Mouse (Mus musculus): ENCODE data around the gene Suz12.
"Not testable (repeated sequence)": the region's sequence is repeated elsewhere in the genome, so short reads cannot be mapped to it uniquely, and the experiment has no call there.

Suz12 gene

GRCm38 (mm10) chr11:79992035-79992591, 793 bp upstream of the Suz12 start:
- no peak for DNase-seq

DNA sequence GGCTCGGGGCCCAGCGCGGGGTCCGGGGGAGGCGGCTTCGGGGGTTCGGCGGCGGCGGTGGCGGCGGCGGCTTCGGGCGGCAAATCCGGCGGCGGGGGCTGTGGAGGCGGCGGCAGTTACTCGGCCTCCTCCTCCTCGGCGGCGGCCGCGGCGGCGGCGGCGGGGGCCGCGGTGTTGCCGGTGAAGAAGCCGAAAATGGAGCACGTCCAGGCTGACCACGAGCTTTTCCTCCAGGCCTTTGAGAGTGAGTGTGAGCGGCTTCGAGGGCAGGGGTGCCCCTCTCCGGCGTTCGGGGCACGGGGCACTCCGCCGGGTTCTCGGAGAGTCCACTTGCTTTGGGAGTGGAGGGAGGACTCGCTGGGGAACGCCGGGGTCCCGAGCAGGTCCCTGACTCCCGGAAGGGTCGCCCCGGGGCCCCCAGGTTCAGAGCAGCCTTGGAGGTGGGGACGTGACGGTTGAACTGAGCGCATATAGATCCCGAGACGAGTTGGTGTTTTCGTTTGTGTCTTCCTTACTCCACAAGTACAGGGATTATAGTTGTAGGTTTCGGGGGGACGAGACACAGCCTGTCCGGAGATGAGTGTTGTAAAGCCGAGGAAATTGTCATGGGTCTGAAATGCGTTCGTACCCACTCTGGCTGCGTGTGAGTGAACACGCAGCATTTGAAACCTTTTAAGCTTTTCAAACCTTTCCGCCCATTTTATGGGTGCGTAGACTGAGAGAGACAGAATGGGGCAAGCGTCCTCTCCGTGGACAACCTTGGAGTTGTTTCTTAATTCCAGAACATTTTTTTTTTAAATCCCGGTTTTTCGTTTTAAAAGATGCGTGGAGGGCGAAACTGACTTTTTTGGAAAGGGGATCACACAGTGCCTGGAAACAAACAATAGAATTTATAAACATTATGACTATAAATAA, 707 bp downstream of the Suz12 start:
- DNase-seq = peak; percentile 37

DNA sequence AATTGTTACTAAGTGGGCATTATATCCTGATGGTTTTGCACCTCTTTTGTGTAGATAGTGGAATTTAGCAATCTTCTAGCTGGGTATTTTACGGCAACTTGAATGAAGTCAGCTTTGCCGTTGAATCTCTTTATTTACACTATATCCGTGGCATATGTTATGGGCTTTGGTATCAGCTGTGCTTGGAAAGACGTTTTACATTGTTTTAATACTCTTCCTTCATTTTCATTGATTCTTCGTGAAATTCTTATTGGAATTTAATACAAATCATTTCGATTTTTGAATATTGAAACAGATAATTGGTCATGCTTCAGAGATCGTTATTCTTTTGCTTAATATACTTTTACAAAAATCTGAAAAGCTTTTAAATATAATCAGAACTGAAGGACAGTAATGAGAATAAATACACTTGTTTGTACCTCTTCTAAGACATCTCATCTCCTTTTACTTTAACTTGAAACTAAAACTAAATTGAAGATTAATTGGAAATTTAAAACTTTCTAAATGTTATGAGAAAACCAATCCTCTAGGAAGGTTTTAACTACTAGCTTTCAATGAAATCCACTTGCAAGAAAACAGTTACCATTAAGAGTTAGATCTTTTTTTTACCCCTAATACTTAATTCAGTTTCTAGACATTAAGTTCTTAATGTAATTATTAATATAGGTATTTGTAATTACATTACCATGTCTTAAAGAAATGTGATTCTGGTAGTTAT, 1.5 kb downstream of the Suz12 start:
- no peak for DNase-seq

GRCm38 (mm10) chr11:80016533-80016932, 23.6 kb downstream of the Suz12 start:
- DNase-seq = not testable (repeated sequence)

DNA sequence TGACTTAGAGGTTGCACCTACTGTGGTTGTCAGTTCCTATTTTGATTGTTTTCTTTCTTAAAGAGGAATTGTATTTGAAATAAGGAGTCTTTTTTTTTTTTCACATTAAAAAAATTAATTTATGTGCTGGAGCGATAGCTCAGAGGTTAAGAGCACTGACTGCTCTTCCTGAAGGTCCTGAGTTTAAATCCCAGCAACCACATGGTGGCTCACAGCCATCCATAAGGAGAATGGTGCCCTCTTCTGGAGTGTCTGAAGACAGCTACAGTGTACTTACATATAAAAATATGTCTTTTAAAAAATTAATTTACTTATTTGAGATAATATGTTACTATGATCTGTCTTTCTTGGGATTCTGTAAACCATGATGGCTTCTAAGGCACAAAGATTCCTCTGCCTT, 26.9 kb downstream of the Suz12 start:
- DNase-seq = no peak

- DNase-seq = no peak
Measured at GRCm38 (mm10) chr11:80021306-80021705, 28.4 kb downstream of the Suz12 start.

GRCm38 (mm10) chr11:80037495-80037894, 44.6 kb downstream of the Suz12 start:
- no peak for DNase-seq

DNA sequence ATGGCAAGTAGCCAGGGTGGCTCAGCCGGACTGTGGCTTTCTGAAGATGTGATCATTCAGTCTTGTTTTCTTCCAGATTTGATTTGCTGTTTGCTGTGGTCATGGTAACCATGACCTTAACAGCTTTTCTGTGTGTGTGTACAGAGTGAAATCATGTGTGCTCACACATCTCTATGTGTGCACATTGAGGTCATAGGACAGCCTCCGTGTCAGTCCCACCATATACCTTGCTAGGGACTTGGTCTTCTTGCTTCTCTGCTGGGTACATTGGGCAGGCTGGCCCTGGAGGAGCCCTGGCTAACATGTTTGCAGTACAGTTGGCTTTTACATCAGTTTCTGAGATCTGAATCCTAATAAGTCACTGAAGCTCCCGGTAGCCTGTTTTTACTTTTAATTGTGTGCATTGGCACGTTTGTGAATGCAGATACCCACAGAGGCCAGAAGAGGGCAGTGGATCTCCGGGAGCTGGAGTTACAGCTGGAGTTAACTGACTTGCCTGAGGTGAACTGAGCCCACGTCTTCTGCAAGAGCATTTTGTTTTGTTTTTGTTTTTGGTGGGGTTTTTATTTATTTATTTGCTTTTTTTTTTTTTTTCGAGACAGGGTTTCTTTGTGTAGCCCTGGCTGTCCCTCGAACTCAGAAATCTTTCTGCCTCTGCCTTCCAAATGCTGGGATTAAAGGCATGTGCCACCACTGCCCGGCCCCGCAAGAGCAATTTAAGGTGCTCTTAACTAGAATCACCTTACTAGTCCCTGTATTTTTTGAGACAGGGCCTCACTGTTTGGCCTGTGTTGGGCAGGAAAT, 49.9 kb downstream of the Suz12 start:
- peak; percentile 63 for DNase-seq

GRCm38 (mm10) chr11:80043419-80043817, 50.5 kb downstream of the Suz12 start:
- DNase-seq = no peak

DNA sequence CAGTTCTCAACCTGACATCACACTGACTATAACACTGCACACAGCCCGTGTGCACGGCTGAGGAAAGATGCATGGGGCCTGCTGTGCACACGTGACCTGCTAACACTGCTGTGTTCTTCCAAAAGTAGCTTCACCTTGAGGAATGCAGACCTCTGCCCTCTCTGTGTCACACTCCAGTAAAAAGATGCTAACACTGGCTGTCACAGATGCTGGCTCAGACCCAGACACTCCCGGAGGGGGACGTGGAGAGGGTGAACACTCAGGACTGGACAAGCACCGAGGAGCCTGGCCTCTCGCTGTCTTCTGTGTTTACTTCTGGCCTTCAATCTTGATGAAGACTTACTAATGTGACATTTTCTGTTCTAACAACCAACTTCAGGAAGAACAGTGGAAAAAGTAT, 54.0 kb downstream of the Suz12 start:
- DNase-seq = peak; percentile 28

DNA sequence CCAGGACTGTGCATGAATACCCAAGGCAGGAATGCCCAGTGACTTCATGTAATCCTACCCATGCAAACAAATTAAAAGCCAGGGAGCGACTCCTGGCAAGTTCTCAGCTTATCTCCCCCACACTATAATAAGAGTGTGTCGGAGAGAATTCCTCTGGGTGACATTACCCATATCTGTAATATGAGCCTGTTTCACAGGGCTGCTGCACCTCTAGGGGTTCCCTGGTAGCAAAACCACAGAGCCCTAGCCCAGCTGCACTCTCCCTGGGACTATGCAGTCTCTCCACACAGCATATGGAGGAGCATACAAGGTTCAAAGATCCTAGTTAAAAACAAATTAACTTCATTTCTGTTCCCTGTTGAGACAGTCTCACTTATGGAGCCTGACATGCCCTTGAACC, 57.2 kb downstream of the Suz12 start:
- no peak for DNase-seq

DNA sequence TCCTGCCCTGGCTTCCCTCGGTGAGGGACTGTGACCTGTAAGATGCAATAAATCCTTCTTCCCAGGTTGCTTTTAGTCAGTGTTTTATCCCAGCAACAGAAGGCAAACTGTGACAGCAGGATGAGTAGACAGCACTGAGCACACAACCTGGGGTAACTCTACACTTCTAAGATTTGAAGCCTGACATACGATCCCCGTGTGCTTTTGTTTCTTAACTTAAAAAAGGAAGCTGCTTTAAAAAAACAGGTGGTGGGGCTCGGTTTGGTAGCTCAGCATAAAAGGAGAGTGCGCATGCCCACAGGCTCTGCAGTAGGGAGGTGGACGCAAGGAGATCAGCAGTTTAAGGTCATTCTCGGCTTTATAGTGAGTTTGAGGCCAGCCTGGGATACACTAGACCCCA, 59.5 kb downstream of the Suz12 start:
- no peak for DNase-seq

DNA sequence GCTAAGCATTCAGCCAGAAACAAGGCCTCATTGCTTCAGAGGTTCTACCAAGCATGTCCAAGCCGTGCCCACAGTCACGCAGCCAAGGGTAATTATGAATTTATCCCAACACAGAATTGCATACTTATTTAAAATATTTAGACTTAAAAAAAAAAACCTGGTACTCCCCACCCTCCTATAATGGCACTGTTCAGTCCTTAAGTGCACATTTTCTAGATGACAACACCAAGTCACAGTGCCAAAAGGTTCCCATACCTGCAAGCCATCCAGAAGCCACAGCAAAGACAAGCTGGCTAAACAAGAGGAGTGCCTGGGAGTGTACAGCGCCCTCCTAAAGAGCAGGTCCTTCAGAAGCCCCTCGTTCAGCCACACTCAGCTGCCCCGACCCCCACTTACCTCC, 60.3 kb downstream of the Suz12 start:
- DNase-seq = peak; percentile 23

DNA sequence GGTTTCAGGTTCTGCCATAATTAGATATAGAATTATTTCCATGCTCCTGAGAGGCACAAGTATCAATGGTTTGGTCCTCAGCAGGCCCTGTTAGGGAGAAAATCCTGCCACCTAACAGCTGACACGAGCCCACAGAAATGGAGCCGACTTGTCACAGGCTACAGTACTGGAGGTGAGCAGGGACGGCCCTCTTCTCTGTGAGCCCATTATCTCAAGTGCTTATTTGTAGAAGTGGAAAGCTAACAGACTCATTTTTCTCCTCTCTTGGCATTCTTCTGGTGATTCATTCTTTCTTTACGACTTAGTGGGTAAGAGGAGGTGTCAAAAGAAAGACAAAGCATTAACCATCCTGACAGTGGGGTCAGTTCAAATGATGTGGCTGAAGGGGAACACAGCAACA, 61.8 kb downstream of the Suz12 start:
- no peak for DNase-seq

DNA sequence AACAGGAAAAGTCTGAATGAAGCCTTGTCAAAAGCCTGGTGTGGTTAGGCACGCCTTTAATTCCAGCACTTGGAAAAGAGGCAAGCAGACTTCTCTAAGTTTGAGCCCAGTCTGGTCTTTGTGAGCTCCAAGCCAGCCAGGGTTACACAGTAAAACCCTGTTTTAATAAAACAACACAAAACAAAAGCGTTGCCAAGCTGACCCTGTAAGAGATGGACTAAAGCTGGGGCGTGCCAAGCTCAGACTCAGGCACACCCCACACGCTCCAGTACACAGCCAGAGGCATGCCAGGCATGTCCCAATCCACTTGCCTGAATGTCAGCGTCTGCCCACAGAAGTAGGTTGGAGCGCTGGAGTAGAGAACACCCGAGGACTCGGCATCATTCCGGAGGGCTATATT, 63.2 kb downstream of the Suz12 start:
- DNase-seq = peak; percentile 56

- peak; percentile 44 for DNase-seq
Measured at GRCm38 (mm10) chr11:80062159-80062558, 69.3 kb downstream of the Suz12 start.

DNA sequence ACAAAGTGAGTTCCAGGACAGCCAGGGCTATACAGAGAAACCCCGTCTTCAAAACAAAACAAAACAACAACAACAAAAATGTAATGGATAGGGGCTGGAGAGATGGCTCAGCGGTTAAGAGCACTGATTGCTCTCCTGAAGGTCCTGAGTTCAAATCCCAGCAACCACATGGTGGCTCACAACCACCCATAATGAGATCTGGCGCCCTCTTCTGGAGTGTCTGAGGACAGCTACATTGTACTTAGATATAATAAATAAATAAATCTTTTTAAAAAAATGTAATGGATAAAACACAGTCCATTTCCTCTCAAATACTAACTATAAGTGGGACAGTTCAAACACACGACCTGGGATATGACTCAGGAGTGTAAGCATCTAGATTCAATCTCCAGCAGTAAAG, 73.5 kb downstream of the Suz12 start:
- DNase-seq = not testable (repeated sequence)

GRCm38 (mm10) chr11:80067558-80067957, 74.7 kb downstream of the Suz12 start:
- no peak for DNase-seq

GRCm38 (mm10) chr11:80069815-80070214, 76.9 kb downstream of the Suz12 start:
- no peak for DNase-seq

DNA sequence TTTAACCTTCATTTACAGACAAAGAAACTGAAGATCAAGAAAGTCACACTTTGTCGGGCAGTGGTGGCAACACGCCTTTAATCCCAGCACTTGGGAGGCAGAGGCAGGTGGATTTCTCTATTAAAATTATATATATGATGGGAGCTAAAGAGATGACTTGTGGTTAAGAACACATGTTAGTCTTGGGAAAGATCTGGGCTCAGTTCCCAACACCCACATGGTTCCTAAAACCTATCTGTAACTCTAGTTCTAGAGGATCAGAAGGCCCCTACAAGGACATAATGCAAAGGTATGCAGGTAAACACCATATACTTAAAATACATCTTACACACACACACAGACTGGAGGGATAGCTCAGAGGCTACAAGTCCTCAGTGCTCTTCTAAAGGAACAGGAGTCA, 78.1 kb downstream of the Suz12 start:
- no peak for DNase-seq

- no peak for DNase-seq
Measured at GRCm38 (mm10) chr11:80072365-80072764, 79.5 kb downstream of the Suz12 start.

DNA sequence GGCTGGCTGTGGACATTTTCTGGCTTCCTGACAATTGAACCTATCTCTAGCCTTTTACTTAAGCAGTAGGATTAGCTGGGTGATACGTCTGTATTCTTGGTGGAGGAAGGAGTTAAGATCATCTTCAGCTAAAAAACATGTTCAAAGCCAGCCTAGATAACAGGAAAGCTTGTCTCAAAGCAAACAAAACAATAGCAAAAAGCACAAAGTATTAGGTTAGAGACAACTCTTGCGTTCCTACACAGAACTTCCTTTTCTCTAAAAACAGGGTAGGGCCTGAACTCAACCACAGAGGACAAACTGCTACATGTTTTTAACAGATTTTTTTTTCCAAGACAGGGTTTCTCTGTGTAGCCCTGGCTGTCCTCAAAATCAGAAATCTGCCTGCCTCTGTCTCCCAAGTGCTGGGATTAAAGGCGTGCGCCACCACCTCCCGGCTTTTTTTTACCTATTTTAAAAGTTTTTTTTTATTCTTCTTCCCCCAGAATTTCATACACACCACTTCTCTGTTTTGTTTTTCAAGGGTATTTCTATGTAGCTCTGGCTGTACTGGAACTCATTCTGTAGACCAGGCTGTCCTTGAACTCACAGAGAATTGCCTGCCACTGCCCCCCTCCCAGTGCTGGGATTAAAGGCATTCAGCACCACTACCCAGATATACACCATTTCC, 82.8 kb downstream of the Suz12 start:
- no peak for DNase-seq

All from kidney, adult 9 months (tissue).